Mouse (Mus musculus) hindbrain, embryonic 15.5 days (tissue): ENCODE measurements around the gene Mdm1. TPM values are rescaled to one million over a fixed set of nuclear protein-coding genes. Genes with fewer than 3 reads are reported as not detected.

Experiments
- ATAC-seq: fragments of 200-750 bp; cut with Nextera tagmentation; 2 replicates; pipeline ENCODE4 v1.8.0; 2017; ENCODE audit warnings: low read depth, moderate number of reproducible peaks, moderate TSS enrichment; ENCODE audit not compliant: low FRiP score
- H3K27ac ChIP-seq: fragments of 300-500 bp; sonication (generic); replicated peaks from 2 replicates; pipeline ENCODE4 v1.5.1; 2015; ENCODE audit warnings: mild to moderate bottlenecking, inconsistent platforms
- H3K27me3 ChIP-seq: fragments of 300-500 bp; sonication (generic); 2 replicates; pipeline ENCODE4 v1.6.1; 2015; ENCODE audit warnings: control low read depth, inconsistent platforms
- H3K36me3 ChIP-seq: fragments of 300-500 bp; sonication (generic); 2 replicates; pipeline ENCODE4 v1.6.1; 2015; ENCODE audit warnings: control low read depth, inconsistent platforms
- H3K4me1 ChIP-seq: fragments of 300-500 bp; sonication (generic); replicated peaks from 2 replicates; pipeline ENCODE4 v1.6.1; 2015; ENCODE audit warnings: control low read depth, inconsistent platforms
- H3K4me2 ChIP-seq: fragments of 300-500 bp; sonication (generic); 2 replicates; pipeline ENCODE4 v1.6.1; 2015; ENCODE audit warnings: moderate library complexity, mild to moderate bottlenecking, inconsistent platforms
- H3K4me3 ChIP-seq: fragments of 300-500 bp; sonication (generic); 2 replicates; pipeline ENCODE4 v1.5.1; 2015; ENCODE audit warnings: mild to moderate bottlenecking, inconsistent platforms
- H3K9ac ChIP-seq: fragments of 300-500 bp; sonication (generic); 2 replicates; pipeline ENCODE4 v1.6.1; 2015; ENCODE audit warnings: inconsistent platforms
- H3K9me3 ChIP-seq: fragments of 300-500 bp; sonication (generic); 2 replicates; pipeline ENCODE4 v1.6.1; 2016; ENCODE audit warnings: control low read depth, inconsistent platforms
- WGBS: fragments of 180-500 bp; shearing (Covaris S2); methylation state at CpG from one replicate; pipeline ENCODE4 v1.1.7; 2015; 5-methylcytosine and 5-hydroxymethylcytosine counted together
- polyA plus RNA-seq: library from polyadenylated mRNA; unstranded; fragments of >200 nt; fragmentation: Nextera tagmentation; extraction: Ambion mirVana; gene quantifications from 2 replicates; pipeline ENCODE4 v1.2.1, GENCODE M21; 2015

Mdm1 gene
- polyA plus RNA-seq, 1 experiment from 2014 or later, result 26.1 TPM

GRCm38 (mm10) chr10:118110921-118111301 is 30.7 kb upstream of the Mdm1 start:
- no peaks in the 10 kb centered on the region for H3K9me3 ChIP-seq
- H3K27me3 ChIP-seq, result no peaks in the 10 kb centered on the region
- H3K4me3 ChIP-seq, result no peak overlapping the region
- H3K27ac ChIP-seq, result no peak overlapping the region
- WGBS, result 42% methylated on average over 7 of the region's 7 CpGs
- H3K9ac ChIP-seq, result no peak overlapping the region
- no peak overlapping the region for H3K4me2 ChIP-seq
- peaks cover 22% of the 10 kb centered on the region for H3K4me1 ChIP-seq
- no peaks in the 10 kb centered on the region for H3K36me3 ChIP-seq
- no peak for ATAC-seq

- ATAC-seq, result no peak
- no peaks in the 10 kb centered on the region for H3K9me3 ChIP-seq
- H3K9ac ChIP-seq, result no peak overlapping the region
- H3K4me3 ChIP-seq, result no peak overlapping the region
- H3K27ac ChIP-seq, result no peak overlapping the region
- 13% methylated on average over 7 of the region's 7 CpGs for WGBS
- no peaks in the 10 kb centered on the region for H3K27me3 ChIP-seq
- H3K36me3 ChIP-seq, result no peaks in the 10 kb centered on the region
- H3K4me1 ChIP-seq, result peaks cover 22% of the 10 kb centered on the region
- H3K4me2 ChIP-seq, result no peak overlapping the region
Measured at GRCm38 (mm10) chr10:118111621-118112020, 30.0 kb upstream of the Mdm1 start.

- WGBS, result 51% methylated on average over 11 of the region's 11 CpGs
- no peaks in the 10 kb centered on the region for H3K27me3 ChIP-seq
- peak; percentile 69 for ATAC-seq
- no peak overlapping the region for H3K4me2 ChIP-seq
- H3K4me3 ChIP-seq, result no peak overlapping the region
- H3K9me3 ChIP-seq, result no peaks in the 10 kb centered on the region
- no peak overlapping the region for H3K27ac ChIP-seq
- no peak overlapping the region for H3K9ac ChIP-seq
- H3K4me1 ChIP-seq, result peaks cover 22% of the 10 kb centered on the region
- no peaks in the 10 kb centered on the region for H3K36me3 ChIP-seq
Measured at GRCm38 (mm10) chr10:118112294-118112893, 29.2 kb upstream of the Mdm1 start.

DNA sequence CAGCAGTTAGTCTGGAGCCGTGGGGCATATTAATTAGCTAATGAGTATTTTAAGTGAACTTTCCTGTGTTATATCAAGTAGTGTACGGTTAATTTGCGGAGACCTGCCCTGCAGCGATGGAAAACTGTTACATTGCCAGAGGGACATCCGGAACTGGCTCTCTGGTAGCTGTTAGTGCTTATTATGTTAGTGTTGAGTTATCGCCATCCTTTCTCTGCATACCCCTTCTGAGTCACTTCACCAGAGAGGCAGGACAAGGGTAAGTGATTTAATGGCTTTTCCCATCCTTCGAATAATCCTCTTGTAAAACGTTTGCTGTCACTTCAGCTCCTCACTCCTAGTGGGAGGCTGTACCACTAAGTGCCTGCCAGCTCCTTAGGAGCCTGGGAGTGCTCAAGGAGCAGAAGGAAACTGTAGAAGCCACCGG is 28.3 kb upstream of the Mdm1 start:
- H3K27me3 ChIP-seq, result no peaks in the 10 kb centered on the region
- no peaks in the 10 kb centered on the region for H3K9me3 ChIP-seq
- 25% methylated on average over 9 of the region's 9 CpGs for WGBS
- H3K36me3 ChIP-seq, result no peaks in the 10 kb centered on the region
- H3K4me2 ChIP-seq, result no peak overlapping the region
- H3K4me1 ChIP-seq, result peaks cover 22% of the 10 kb centered on the region
- ATAC-seq, result peak; percentile 27; the same call in 1 of the 2 replicates
- H3K9ac ChIP-seq, result no peak overlapping the region
- H3K27ac ChIP-seq, result 0 out of 2 replicates have a peak overlapping the region, but pooled peaks have one; percentile 35
- no peak overlapping the region for H3K4me3 ChIP-seq

DNA sequence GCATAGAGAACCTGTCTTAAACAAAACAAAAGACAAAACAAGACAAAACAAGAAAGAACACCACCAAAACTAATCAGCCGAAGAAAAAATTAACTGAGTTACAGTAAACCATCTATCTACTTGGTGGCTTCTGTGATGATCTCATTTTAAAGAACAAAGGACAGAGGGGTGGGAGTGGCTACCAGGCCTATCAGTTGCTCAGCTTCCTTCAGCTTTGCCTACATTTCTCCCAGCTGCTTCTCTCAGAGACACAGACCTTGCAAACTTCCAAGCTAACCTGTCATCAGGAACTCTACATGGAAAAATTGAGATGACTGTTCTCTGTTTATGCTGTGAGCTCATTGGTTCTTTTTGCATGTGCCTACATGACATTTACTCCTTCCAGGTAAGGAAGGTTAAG is 27.3 kb upstream of the Mdm1 start:
- no peaks in the 10 kb centered on the region for H3K27me3 ChIP-seq
- H3K9ac ChIP-seq, result no peak overlapping the region
- H3K4me2 ChIP-seq, result no peak overlapping the region
- ATAC-seq, result no peak
- no peak overlapping the region for H3K4me3 ChIP-seq
- no peaks in the 10 kb centered on the region for H3K36me3 ChIP-seq
- no peak overlapping the region for H3K27ac ChIP-seq
- no peaks in the 10 kb centered on the region for H3K9me3 ChIP-seq
- H3K4me1 ChIP-seq, result peaks cover 22% of the 10 kb centered on the region
- 97% methylated on average over 1 of the region's 1 CpGs for WGBS

DNA sequence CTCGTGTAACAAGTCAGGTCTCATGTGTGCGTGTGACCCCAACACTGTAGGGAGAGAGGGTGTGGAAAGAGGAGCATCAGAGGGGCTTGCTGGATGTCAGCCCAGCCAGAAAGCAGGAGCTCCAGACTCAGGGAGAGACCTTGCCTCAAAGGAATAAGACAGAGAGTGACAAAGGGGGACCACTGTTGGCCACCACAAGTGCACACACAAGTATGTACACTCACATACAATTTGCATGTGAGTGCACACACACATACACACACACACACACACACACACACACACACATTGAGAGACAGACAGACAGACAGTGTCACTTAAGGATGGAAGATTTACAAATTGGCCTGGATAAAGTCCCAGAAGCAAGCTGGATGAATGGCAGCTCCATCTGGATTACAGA is 25.2 kb upstream of the Mdm1 start:
- Histone ChIP-seq H3K27ac (no peak overlapping the region), H3K9me3 (no peaks in the 10 kb centered on the region), H3K4me2 (no peak overlapping the region), H3K9ac (no peak overlapping the region), H3K4me3 (no peak overlapping the region), H3K36me3 (no peaks in the 10 kb centered on the region), H3K27me3 (no peaks in the 10 kb centered on the region), H3K4me1 (peaks cover 21% of the 10 kb centered on the region)
- no peak for ATAC-seq
- WGBS, result 90% methylated on average over 2 of the region's 2 CpGs

DNA sequence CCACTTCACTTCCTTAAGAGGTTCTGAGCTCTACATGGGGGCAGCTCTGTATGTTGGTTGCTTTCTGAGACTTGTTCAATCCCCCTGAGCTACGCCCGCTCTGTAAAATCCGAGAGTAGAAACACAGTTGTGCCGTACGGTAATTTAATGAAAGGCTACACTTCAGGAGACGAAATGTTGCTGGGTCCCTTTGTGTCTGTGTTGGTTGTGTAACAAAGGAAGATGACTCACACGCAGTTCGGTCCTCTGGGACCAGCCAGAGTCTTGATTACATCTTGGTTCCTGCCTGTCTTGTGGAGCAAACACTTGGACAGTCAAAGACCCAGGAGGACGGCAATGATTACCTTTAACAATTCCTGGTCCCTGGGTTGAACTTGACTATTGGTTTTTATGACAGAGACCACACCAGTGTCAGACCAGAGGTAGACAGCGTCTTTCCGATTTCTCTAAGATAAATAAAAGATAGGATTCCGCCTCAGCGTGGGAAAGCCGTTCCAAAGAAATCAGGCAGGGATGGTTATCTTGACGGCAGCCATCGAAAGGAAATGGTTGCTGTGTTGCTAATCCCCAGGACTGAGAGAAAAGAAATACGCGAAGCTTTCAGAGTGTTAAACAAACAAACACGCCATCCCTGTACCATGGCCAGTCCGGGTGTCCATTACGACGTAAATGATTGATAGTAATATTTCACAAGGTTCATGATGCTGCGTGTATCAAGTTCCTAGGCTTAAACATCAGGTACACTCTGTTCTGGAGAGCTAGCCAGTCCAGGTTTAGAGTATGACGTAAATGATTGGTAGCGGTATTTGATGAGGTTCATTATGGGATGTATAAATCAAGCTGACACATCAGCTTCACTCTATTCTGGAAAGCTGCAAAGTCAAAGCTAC is 20.3 kb upstream of the Mdm1 start:
- peaks cover 9% of the 10 kb centered on the region; the same call in 1 of the 2 replicates for H3K4me1 ChIP-seq
- no peak overlapping the region for H3K4me3 ChIP-seq
- peak; percentile 74; the same call in 1 of the 2 replicates for ATAC-seq
- H3K27me3 ChIP-seq, result no peaks in the 10 kb centered on the region
- peak overlapping the region; percentile 66 for H3K27ac ChIP-seq
- H3K4me2 ChIP-seq, result peak overlapping the region; percentile 31
- H3K9me3 ChIP-seq, result no peaks in the 10 kb centered on the region
- WGBS, result 68% methylated on average over 25 of the region's 25 CpGs
- H3K36me3 ChIP-seq, result no peaks in the 10 kb centered on the region
- no peak overlapping the region for H3K9ac ChIP-seq

DNA sequence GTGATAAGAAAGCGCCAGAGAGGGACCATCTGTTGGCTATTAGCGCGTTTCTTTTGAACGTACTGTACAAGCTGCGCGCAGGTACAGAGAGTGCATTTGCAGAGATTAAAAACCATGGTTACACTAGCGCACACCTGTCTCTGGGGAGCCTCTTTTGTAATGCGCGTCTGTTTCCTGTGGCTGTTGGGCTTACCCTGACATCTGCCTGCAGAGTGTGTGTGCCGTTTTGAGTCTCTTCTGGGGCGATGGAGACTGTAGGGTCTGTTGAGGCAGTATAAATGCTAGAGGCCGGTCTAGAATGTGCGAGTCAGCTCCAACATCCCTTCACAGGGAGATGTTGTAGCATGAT is 19.7 kb upstream of the Mdm1 start:
- Histone ChIP-seq H3K9me3 (no peaks in the 10 kb centered on the region), H3K4me3 (no peak overlapping the region), H3K9ac (no peak overlapping the region), H3K36me3 (no peaks in the 10 kb centered on the region), H3K27ac (peak overlapping the region; percentile 66), H3K4me2 (peak overlapping the region; percentile 31), H3K4me1 (peaks cover 9% of the 10 kb centered on the region; the same call in 1 of the 2 replicates), H3K27me3 (no peaks in the 10 kb centered on the region)
- ATAC-seq, result peak; percentile 92
- 44% methylated on average over 13 of the region's 13 CpGs for WGBS

GRCm38 (mm10) chr10:118122441-118123162 is 19.0 kb upstream of the Mdm1 start:
- WGBS, result 82% methylated on average over 11 of the region's 11 CpGs
- no peaks in the 10 kb centered on the region for H3K36me3 ChIP-seq
- H3K4me3 ChIP-seq, result no peak overlapping the region
- H3K9ac ChIP-seq, result no peak overlapping the region
- no peak overlapping the region for H3K4me2 ChIP-seq
- H3K27ac ChIP-seq, result no peak overlapping the region
- 0 out of 2 replicates have a peak, but pooled peaks have one; percentile 9 for ATAC-seq
- H3K9me3 ChIP-seq, result no peaks in the 10 kb centered on the region
- H3K4me1 ChIP-seq, result peaks cover 9% of the 10 kb centered on the region; the same call in 1 of the 2 replicates
- no peaks in the 10 kb centered on the region for H3K27me3 ChIP-seq

- H3K4me2 ChIP-seq, result no peak overlapping the region
- no peak for ATAC-seq
Measured at GRCm38 (mm10) chr10:118125236-118125635, 16.4 kb upstream of the Mdm1 start.

DNA sequence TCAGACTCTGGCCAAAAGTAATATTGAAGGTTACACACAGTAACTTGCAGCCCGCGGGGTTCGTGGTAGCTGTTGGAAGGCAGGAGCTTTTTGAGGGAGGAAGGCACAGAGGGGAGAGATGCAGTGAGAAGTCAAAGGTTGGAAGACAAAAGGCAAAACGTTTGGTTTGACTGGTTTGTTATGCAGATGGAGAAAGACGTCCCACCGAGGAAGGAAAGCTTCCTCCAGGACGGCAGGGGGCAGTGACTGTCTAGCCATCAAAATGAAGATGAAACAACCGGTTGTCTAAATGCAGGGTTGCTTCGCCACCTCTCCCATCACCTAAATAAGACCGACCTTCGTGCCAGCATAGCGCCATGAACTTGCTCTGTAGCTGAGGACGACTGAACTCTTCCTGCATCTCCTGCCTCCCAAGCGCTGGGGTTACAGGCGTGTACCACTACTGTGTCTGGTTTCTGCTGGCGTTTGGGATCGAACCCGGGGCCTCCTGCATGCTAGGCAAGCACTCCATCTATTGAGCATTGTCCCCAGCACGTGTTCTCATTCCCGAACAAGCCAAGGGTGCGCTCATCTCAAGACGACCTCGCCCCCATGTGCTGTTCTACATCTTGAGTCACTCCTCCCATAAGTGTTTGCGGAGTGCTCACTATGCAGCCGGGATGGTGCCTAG is 15.7 kb upstream of the Mdm1 start:
- 73% methylated on average over 25 of the region's 25 CpGs for WGBS
- Histone ChIP-seq H3K4me3 (no peak overlapping the region), H3K27me3 (0 out of 2 replicates have a peak, but pooled peaks cover 3% of the 10 kb centered on the region), H3K36me3 (no peaks in the 10 kb centered on the region), H3K4me1 (peaks cover 9% of the 10 kb centered on the region; the same call in 1 of the 2 replicates), H3K9me3 (no peaks in the 10 kb centered on the region), H3K4me2 (no peak overlapping the region), H3K27ac (no peak overlapping the region), H3K9ac (no peak overlapping the region)
- no peak for ATAC-seq

More at GRCm38 (mm10) chr10:118125236-118125635, 16.4 kb upstream of the Mdm1 start:
- H3K9me3 ChIP-seq, result no peaks in the 10 kb centered on the region
- no peak overlapping the region for H3K9ac ChIP-seq
- no peak overlapping the region for H3K27ac ChIP-seq
- H3K36me3 ChIP-seq, result no peaks in the 10 kb centered on the region
- 0 out of 2 replicates have a peak, but pooled peaks cover 3% of the 10 kb centered on the region for H3K27me3 ChIP-seq
- H3K4me1 ChIP-seq, result peaks cover 9% of the 10 kb centered on the region; the same call in 1 of the 2 replicates
- 95% methylated on average over 7 of the region's 7 CpGs for WGBS
- no peak overlapping the region for H3K4me3 ChIP-seq
